Mouse (Mus musculus): Measurements from ENCODE around the gene Ddc. TPM values are rescaled to one million over a fixed set of nuclear protein-coding genes. Genes with fewer than 3 reads are reported as not detected.

The Ddc gene
- polyA plus RNA-seq, 1 experiment from 2014 or later, result 21.1 TPM

GRCm38 (mm10) chr11:11776822-11777174 is 121.1 kb downstream of the Ddc start:
- Histone ChIP-seq H3K9me3 (no peaks in the 10 kb centered on the region), H3K4me2 (no peak overlapping the region), H3K27me3 (replicated peaks) (no peaks in the 10 kb centered on the region), H3K4me1 (no peaks in the 10 kb centered on the region), H3K27ac (no peak overlapping the region), H3K36me3 (replicated peaks) (no peaks in the 10 kb centered on the region), H3K4me3 (no peak overlapping the region), H3K9ac (no peak overlapping the region)
- WGBS, result 85% methylated on average over 7 of the region's 7 CpGs
- ATAC-seq (replicated peaks), result no peak

- Histone ChIP-seq H3K4me3 (no peak overlapping the region), H3K27ac (no peak overlapping the region), H3K4me1 (no peaks in the 10 kb centered on the region), H3K27me3 (replicated peaks) (no peaks in the 10 kb centered on the region), H3K36me3 (replicated peaks) (no peaks in the 10 kb centered on the region), H3K9ac (no peak overlapping the region), H3K9me3 (no peaks in the 10 kb centered on the region), H3K4me2 (no peak overlapping the region)
- no peak for ATAC-seq (replicated peaks)
- 77% methylated on average over 4 of the region's 4 CpGs for WGBS
These were observed 121.7 kb downstream of the Ddc start for GRCm38 (mm10) chr11:11776071-11776821.

- Histone ChIP-seq H3K36me3 (replicated peaks) (no peaks in the 10 kb centered on the region), H3K27me3 (replicated peaks) (no peaks in the 10 kb centered on the region), H3K9ac (no peak overlapping the region), H3K9me3 (no peaks in the 10 kb centered on the region), H3K27ac (no peak overlapping the region), H3K4me3 (no peak overlapping the region), H3K4me2 (no peak overlapping the region), H3K4me1 (no peaks in the 10 kb centered on the region)
- ATAC-seq (replicated peaks), result no peak
- WGBS, result 94% methylated on average over 5 of the region's 5 CpGs
These were observed 123.1 kb downstream of the Ddc start for GRCm38 (mm10) chr11:11774893-11775292.

GRCm38 (mm10) chr11:11774384-11774783 is 123.6 kb downstream of the Ddc start:
- 91% methylated on average over 4 of the region's 4 CpGs for WGBS
- no peaks in the 10 kb centered on the region for H3K9me3 ChIP-seq
- no peak for ATAC-seq (replicated peaks)

GRCm38 (mm10) chr11:11772196-11772595 is 125.7 kb downstream of the Ddc start:
- Histone ChIP-seq H3K27ac (no peak overlapping the region), H3K4me2 (no peak overlapping the region), H3K9ac (no peak overlapping the region), H3K9me3 (no peaks in the 10 kb centered on the region), H3K4me1 (no peaks in the 10 kb centered on the region), H3K4me3 (no peak overlapping the region), H3K27me3 (replicated peaks) (no peaks in the 10 kb centered on the region), H3K36me3 (replicated peaks) (no peaks in the 10 kb centered on the region)
- ATAC-seq (replicated peaks), result no peak
- 95% methylated on average over 4 of the region's 4 CpGs for WGBS

More at GRCm38 (mm10) chr11:11774384-11774783, 123.6 kb downstream of the Ddc start:
- Histone ChIP-seq H3K27me3 (replicated peaks) (no peaks in the 10 kb centered on the region), H3K36me3 (replicated peaks) (no peaks in the 10 kb centered on the region), H3K4me2 (no peak overlapping the region), H3K27ac (no peak overlapping the region), H3K4me3 (no peak overlapping the region), H3K9ac (no peak overlapping the region), H3K4me1 (no peaks in the 10 kb centered on the region)

GRCm38 (mm10) chr11:11770691-11771090 is 127.3 kb downstream of the Ddc start:
- H3K27me3 ChIP-seq (replicated peaks), result no peaks in the 10 kb centered on the region
- ATAC-seq (replicated peaks), result no peak
- H3K9ac ChIP-seq, result no peak overlapping the region
- no peaks in the 10 kb centered on the region for H3K36me3 ChIP-seq (replicated peaks)
- no peak overlapping the region for H3K4me3 ChIP-seq
- no peak overlapping the region for H3K27ac ChIP-seq
- H3K9me3 ChIP-seq, result no peaks in the 10 kb centered on the region
- no peak overlapping the region for H3K4me2 ChIP-seq
- WGBS, result 92% methylated on average over 3 of the region's 3 CpGs
- no peaks in the 10 kb centered on the region for H3K4me1 ChIP-seq

- Histone ChIP-seq H3K9ac (no peak overlapping the region), H3K4me2 (no peak overlapping the region), H3K4me3 (no peak overlapping the region), H3K9me3 (no peaks in the 10 kb centered on the region), H3K27me3 (replicated peaks) (no peaks in the 10 kb centered on the region), H3K36me3 (replicated peaks) (no peaks in the 10 kb centered on the region), H3K4me1 (no peaks in the 10 kb centered on the region), H3K27ac (no peak overlapping the region)
- no peak for ATAC-seq (replicated peaks)
- WGBS, result 94% methylated on average over 20 of the region's 20 CpGs
These were observed 128.7 kb downstream of the Ddc start for GRCm38 (mm10) chr11:11769281-11769680.

- WGBS, result 93% methylated on average over 2 of the region's 2 CpGs
- H3K4me3 ChIP-seq, result no peak overlapping the region
These were observed 129.9 kb downstream of the Ddc start for GRCm38 (mm10) chr11:11768057-11768456.

GRCm38 (mm10) chr11:11766736-11767135 is 131.2 kb downstream of the Ddc start:
- Histone ChIP-seq H3K27ac (no peak overlapping the region), H3K4me1 (no peaks in the 10 kb centered on the region), H3K4me3 (no peak overlapping the region), H3K9ac (no peak overlapping the region), H3K9me3 (no peaks in the 10 kb centered on the region), H3K27me3 (replicated peaks) (no peaks in the 10 kb centered on the region), H3K4me2 (no peak overlapping the region), H3K36me3 (replicated peaks) (no peaks in the 10 kb centered on the region)
- ATAC-seq (replicated peaks), result no peak

More at GRCm38 (mm10) chr11:11768057-11768456, 129.9 kb downstream of the Ddc start:
- H3K4me1 ChIP-seq, result no peaks in the 10 kb centered on the region
- H3K27me3 ChIP-seq (replicated peaks), result no peaks in the 10 kb centered on the region
- H3K36me3 ChIP-seq (replicated peaks), result no peaks in the 10 kb centered on the region
- H3K9me3 ChIP-seq, result no peaks in the 10 kb centered on the region
- H3K9ac ChIP-seq, result no peak overlapping the region
- H3K4me2 ChIP-seq, result no peak overlapping the region
- no peak overlapping the region for H3K27ac ChIP-seq
- no peak for ATAC-seq (replicated peaks)

- no peak overlapping the region for H3K4me3 ChIP-seq
- ATAC-seq (replicated peaks), result no peak
- H3K36me3 ChIP-seq (replicated peaks), result no peaks in the 10 kb centered on the region
- no peaks in the 10 kb centered on the region for H3K27me3 ChIP-seq (replicated peaks)
- H3K9me3 ChIP-seq, result no peaks in the 10 kb centered on the region
- H3K4me1 ChIP-seq, result no peaks in the 10 kb centered on the region
- H3K9ac ChIP-seq, result no peak overlapping the region
- no peak overlapping the region for H3K27ac ChIP-seq
- H3K4me2 ChIP-seq, result no peak overlapping the region
- WGBS, result 94% methylated on average over 1 of the region's 1 CpGs
These were observed 131.8 kb downstream of the Ddc start for GRCm38 (mm10) chr11:11766105-11766504.

GRCm38 (mm10) chr11:11765414-11765813 is 132.5 kb downstream of the Ddc start:
- 68% methylated on average over 1 of the region's 1 CpGs for WGBS
- Histone ChIP-seq H3K27me3 (replicated peaks) (no peaks in the 10 kb centered on the region), H3K9me3 (no peaks in the 10 kb centered on the region), H3K9ac (no peak overlapping the region), H3K4me2 (no peak overlapping the region), H3K4me1 (no peaks in the 10 kb centered on the region), H3K27ac (no peak overlapping the region), H3K4me3 (no peak overlapping the region), H3K36me3 (replicated peaks) (no peaks in the 10 kb centered on the region)
- ATAC-seq (replicated peaks), result no peak
